Mouse (Mus musculus): ENCODE results near the gene Xrn1.
"Not testable (repeated sequence)": the region's sequence is repeated elsewhere in the genome, so short reads cannot be mapped to it uniquely, and the experiment has no call there.

The Xrn1 gene

DNA sequence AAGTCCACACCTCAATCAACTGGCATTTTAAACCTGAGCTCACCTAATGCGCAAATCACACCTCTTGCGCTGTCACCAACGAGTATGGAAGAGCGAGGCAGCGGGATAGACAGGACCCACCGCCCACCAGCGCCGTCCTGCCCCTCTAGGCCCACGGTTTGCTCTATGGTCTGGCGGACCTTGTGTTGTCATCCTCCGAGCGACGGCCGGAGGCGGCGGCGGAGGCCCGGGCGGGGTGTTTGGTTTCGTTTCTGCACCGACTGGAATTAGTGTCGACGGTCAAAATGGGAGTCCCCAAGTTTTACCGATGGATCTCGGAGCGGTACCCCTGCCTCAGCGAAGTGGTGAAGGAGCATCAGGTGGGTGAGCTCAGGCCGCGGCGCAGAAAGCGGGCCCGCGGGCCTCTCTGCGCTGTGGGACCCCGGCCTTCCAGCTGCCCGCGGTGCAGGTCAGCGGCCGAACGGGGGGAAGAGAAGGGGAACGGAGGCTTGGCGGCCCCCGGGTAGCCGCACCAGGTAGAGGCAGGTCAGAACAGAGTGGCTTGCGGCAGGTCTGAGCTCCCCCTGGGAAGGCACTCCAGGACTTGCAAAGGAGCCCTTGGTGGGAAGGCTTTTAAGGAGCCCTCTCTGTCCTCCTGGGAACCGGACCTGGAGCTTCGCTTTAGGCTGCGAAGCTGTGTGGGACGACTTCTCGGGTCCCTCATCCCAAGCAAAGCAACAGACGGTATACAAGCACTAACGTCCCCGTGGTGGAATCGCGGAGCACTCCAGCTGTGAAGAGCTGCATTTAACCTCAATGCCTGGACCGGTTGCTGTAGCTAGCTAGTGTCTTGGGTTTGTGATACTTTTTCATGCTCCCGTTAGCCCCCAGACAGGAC, at the start of gene Xrn1:
Gene Xrn1 (plus strand): TSS at position 176 of the 877 bp plus-strand sequence.
- DNase-seq (ENCODE audit: low spot score) = peak; percentile 93

DNA sequence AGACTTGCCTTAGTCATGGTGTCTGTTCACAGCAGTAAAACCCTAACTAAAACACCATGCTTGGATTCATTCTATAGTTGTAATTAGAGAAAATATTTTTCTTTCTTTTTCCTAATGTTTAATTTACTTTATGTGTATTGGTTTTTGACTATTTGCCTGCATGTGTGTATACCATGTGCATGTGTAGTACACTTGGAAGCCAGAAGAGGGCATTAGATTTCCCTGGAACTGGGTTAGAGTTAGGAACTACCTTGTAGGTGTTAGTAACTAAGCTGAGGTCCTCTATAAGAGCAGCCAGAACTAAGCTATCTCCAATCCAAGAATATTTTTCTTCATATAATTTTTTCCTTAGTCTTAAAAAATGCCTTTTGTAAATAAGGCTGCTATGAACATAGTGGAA, 21.7 kb upstream of the Xrn1 start:
- DNase-seq (ENCODE audit: low spot score) = no peak

DNA sequence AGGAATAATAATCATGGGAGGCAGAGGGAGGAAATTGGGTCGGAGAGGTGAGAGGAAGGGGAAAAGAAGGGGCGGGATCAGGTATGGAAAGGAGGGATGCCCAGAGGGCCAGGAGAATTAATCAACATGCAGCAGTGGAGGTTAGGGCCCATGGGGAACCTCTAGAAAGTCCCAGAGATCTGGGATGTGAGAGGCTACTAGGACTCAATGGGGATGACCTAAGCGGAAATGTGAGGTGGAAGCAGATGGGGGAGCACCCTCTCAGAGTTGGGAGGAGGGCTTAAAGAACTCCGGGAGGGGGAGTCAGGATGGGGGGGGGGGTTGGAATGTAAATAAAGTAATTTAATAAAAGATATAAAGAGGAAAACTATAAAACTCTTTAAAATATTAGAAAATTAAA, 902 bp upstream of the Xrn1 start:
- no peak for DNase-seq (ENCODE audit: low spot score)

DNA sequence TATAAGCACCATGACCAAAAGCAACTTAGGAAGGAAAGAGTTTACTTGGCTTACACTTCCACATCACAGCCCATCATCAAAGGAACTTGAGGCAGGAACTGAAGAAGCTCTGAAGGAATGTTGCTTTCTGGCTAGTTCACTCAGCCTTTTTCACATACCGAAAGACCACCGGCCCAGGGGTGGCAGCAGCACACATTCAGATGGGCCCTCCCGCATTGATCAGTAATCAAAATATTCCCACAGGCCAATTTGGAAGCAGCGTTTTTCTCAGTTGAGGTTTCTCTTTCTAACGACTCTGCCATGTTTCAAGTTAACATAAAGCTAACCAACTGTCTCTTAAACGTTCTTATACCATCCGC, 355 bp upstream of the Xrn1 start:
- peak; percentile 2 for DNase-seq (ENCODE audit: low spot score)

DNA sequence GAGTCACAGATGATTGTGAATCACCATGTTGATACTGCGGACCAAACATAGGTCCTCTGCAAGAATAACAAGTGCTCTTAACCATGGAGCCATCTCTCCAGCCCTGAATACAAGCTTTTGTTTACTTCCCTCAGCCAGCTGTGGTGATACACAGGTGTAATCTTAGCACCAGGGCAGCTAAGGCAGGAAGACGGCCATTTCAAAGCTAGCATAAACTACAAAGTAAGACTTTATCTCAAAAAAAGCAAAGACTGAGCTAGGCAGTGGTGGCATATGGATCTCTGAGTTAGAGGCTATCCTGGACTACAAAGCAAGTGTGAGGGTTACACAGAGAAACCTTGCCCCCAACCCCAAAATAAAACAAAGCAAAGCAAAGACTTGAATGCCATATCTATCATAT, 3.1 kb downstream of the Xrn1 start:
- DNase-seq (ENCODE audit: low spot score) = no peak

DNA sequence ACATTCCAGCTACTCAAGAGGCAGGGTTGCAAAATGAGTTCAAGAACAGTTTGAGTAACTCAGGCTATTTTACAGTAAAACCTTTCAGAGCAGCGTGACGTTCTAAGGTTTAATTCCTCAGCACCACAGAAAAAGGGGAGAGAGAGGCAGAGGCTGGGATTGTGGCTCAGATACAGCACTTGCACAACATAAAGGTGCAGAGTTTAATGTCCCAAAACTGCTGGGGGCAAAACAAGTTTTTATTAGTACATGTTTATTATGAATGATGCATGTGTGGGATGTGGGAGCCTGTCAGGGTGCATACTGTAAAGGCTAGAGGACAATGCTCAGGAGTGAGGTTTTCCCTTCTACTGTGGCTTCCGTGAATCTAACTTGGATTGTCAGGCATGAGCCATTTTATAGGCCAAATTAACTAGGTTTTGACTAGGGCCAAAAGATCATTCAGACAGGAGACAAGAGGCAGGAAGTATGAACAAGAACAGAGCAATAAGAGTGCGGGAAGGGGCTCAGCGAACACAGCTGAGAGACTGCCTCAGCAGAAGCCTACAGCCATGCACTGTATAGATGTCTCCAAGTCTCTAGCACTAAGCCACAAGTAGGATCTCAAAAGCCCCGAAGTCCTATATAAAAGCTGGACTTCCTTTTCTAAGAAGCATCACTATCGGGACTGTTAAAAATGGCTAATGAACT, 3.6 kb downstream of the Xrn1 start:
- no peak for DNase-seq (ENCODE audit: low spot score)

DNA sequence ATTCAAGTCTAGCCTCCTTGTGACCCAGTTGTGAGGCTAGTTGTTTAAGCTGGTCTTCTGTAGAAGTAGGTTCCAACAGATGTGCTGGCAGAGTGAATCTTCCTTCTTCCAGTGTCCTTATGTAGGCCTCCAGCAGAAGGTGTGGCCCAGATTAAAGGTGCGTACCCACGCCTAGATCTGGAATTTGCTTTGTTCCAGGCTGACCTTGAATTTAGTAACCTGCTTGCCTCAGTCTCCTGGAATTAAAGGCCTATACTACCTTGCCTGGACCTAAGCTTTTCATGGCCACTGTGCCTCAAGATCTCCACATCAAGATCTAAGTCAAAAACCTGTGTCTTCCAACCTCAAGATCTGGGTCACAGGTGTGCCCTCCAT, 4.2 kb downstream of the Xrn1 start:
- DNase-seq (ENCODE audit: low spot score) = not testable (repeated sequence)

DNA sequence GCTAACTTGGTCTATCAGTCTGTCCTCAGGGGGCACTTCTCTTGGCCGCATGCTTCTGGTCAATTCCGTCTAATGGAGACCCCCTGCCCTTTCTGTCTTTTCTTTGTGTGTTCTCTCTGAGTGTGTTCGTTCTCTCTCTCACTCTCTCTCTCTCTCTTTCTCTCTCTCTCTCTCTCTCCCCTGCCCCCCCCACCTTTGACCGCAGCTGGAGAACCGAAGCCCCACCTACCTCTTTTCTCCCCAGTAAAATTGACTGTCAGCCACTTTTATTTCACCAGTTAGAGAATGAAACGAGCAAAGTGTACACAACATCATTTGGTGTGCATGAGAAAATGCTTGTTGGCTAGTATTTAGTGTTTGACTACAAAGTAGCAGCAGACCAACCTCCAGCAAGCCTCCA, 4.7 kb downstream of the Xrn1 start:
- DNase-seq (ENCODE audit: low spot score) = no peak

DNA sequence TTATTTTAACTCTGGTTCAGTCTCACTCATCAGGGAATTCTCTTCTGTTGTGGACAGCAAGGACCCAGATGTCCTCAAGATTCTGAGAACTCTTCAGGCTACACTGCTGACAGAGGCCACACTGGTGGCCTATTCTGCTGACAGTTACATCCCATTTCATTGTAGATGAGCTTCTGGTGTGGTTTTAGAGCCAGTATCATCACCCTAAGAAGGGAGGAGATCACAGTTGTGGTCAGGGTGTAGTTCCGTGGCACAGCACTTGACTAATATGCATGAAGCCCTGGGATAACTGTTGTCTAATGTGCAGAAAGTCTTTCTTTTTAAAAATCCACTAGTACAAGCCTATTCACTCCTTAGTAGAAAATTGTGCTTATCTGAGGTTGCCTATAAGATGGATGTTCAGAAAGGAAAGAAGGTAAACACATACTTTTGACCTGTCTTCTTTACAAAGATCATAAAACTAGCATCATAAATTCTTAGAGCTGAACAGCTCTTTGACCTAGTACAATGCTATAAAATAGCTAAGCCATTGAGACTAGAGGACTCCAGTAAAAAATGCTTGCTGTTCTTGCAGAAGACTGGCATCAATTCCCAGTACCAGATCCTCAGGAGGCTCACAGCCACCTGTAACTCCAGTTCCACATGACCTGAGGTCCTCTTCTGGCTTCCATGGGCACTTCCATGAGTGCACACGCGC, 5.3 kb downstream of the Xrn1 start:
- DNase-seq (ENCODE audit: low spot score) = no peak

DNA sequence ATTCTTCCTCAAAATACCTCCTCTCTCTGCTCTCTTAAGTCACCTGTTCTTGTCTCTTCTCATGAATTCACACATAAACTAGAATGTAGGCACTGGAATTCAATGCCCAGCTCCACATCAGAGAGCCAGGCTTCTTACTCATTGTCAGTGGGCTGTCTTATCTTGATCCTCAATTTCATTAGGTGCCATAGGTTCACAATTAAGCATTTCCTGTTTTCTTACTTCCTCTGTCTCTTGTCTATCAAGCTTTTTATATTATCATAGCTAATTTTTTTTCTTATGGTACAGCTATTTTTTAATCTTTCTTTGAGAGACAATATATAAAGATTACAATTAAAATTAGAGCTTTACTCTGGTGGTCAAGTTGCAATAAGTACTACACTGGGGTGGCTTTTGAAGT, 6.5 kb downstream of the Xrn1 start:
- DNase-seq (ENCODE audit: low spot score) = no peak

DNA sequence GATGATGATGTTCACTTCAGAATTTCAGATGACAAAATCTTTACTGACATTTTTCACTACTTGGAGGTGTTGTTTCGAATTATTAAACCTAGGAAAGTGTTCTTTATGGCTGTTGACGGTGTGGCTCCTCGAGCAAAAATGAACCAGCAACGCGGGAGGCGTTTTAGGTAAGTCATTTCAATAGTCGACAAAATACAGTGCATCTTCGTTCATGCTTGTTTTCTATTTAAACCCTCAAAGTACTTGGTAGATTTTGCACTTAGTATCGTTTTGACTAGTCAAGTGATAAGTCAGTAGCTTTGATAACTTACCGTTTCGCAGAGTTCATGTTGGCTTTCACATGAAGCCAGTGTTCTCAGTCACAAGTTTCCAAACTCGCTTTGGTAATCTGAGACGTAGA, 9.5 kb downstream of the Xrn1 start:
- no peak for DNase-seq (ENCODE audit: low spot score)

DNA sequence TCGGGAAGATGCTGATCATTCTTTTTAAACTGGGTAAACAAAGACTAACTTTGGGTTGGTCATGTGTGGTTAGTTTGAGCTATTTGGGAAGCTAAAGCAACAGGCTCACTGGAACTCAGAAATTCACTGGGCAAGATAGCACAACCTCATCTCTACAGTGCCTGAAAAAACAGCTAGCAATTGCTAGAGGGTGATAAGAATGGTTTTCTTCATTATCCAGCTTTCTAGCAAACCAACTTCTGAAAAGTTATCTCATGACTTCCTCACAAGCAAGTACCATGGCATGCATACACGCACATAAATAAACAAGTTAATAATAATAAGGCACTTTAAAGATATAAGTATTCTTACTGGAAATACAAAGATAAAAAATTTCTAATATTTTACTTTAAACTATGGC, 23.7 kb downstream of the Xrn1 start:
- DNase-seq (ENCODE audit: low spot score) = no peak

DNA sequence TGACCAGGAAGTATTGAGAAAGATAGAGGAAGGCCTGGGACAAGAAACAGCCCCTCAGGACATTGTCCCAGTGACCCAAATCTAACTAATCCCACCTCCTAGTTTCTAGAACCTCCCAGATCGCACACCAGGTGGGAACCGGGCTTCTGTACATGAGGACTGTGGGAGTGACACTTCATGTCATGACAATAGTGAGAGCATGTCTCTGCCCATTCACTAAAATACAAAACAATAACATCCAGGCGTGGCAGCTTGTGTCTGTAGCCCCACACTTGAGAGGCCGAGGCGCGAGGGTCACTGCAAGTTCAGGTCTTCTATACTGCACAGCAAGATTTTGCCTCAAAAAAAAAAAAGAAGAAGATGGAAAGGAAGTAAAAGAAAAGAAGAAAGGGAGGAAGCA, 25.3 kb downstream of the Xrn1 start:
- no peak for DNase-seq (ENCODE audit: low spot score)

DNA sequence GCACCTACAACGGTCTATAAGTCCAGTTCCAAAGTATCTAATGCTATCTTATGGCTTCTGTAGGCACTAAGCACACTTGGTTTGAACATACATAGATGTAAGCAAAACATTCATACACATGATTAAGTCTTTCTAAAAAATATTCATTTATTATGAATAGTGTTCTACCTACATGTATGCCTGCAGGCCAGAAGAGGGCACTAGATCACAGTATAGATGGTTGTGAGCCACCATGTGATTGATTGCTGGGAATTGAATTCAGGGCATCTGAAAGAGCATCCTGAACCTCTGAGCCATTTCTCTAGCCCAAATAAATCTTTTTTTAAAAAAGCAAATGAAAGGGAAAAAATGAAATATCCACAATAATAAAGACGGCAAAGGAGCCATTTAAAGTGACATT, 37.7 kb downstream of the Xrn1 start:
- DNase-seq (ENCODE audit: low spot score) = no peak

DNA sequence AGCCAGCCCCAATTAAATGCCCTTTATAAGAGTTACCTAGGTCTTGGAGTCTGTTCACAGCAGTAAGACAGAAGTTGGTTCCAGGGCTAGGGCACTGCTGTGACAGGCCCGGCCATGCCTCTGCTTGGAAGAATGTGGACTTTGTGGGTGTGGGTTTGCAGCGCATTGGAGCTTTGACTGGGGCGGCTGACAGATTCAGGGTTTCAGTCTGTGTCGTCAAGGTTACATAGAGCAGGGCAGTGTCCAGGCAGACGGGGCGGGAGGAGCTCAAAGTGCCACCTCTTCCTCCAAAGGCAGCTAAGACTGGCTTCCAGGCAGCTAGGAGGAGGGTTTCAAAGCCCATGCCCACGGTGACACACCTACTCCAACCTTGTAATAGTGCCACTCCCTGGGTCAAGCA, 49.9 kb downstream of the Xrn1 start:
- DNase-seq (ENCODE audit: low spot score) = no peak

DNA sequence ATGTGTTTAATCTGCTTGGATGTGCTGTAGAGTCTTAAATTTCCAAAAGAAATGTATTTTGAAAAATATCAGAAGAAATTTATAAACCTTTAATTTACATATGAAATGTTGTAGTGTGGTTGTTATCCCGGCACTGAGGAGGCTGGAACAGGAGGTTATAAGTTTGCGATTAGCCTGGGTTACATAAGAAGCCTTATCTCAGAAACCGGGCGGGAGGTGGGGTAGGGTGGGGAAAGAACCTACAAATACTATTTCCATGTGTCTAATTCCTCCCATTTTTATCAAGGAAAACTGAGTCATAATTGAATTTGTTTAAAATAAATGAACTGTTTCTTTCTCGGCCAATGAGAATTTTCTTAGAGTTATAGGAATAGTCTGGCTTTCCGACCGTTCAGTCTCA, 56.1 kb downstream of the Xrn1 start:
- DNase-seq (ENCODE audit: low spot score) = no peak

DNA sequence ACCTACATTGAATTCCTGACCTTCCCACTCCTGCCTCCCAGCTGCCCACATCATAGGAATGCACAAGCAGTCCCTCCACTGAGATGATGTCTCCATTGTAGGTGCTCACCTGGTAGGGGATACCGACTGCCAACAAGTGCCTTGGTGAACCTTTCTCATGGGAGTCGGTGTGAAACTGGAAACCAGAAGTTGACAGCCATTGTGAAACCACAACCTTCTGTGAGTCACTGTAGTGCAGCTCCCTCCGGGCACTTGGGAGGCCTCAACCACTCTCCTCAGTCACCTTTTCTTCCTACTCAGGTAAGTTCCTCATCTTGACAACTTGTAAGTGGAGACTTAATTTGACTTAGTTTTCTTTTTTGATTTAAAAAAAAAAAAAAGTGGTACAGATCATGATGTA, 69.4 kb downstream of the Xrn1 start:
- DNase-seq (ENCODE audit: low spot score) = peak; percentile 3

DNA sequence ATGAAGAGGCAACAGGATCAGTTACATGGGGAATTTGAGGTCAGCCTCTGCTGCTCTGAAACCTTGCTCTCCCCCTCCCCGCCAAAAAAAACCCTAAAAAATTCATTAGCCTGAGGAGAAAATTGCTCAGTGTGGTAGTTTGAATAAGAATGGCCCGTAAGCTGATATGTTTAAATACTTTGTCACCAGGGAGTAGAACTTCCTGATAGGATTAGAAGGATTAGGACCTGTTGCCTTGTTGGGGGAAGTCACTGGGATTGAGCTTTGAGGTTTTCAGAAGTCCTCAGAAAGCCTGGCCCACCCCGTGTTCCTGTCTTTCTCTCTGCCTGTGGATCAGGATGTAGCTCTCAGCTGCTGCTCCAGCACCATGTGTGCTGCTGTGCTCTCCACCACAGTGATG, 73.4 kb downstream of the Xrn1 start:
- no peak for DNase-seq (ENCODE audit: low spot score)

DNA sequence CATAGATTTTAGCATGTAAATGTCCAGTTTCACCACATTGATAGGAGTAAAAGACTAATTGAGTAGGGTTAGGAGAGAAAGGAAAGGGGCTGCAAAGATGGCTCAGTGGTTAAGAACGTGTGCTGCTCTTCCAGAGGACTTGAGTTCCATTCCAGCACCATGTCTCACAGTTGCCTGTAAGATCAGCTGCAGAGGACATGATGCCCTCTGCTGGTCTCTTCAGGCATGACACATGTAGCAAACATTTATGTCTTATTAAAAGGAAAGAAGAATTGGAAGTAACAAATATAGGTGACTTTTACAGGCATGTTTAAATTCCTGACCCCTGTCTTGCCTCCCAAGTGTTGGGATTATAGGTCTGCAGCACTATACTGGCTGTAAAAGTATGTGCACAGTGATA, 74.3 kb downstream of the Xrn1 start:
- DNase-seq (ENCODE audit: low spot score) = peak; percentile 11

DNA sequence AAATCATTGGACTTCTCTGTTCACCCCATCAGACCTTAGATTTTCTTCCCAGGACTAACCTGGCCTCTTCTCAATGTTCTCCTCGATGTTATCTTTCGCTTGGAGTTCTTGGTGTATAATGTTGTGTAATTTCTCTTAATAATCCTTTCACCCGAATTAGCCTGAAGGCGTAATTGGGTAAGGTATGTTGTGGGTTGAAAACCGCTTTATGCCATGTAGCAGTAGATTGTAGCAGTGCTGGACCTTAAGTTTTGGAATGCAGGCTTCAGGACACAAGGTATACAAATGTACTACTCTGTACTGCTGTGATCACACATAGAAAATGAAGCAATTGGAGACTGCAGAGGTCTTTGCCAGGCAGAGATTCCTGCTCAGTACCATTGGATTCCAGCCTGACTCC, 75.3 kb downstream of the Xrn1 start:
- DNase-seq (ENCODE audit: low spot score) = no peak

DNA sequence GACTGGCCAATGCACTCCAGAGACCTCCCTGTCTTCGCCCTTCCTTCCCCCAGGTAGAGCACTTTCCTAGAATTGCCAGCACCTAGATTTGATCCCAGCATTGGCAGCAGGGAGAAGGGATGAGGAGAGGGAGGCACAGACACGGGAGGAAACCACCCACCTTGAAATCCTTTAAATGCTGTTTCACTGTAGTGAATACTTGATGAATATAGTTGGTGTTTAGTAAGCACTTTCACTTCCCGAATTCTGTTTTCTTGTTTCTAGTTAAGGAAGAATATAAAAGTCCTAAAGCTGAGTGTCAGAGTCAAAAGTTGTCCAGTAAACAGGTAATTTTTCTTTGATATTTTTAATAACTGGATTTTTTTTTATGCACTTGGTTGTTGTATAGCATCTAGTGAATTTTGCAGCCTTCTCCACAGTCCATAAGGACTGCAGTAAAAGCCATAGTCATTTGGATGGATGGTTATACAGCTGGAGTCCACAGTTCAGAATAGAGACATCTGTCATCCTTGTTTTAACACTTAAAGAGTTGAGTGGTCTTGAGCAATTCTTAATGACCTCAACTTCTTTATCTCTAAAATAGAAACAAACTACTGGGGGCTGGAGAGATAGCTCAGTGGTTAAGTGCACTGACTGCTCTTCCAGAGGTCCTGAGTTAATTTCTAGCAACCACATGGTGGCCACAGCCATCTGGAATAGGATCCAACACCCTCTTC, 81.0 kb downstream of the Xrn1 start:
- DNase-seq (ENCODE audit: low spot score) = no peak

DNA sequence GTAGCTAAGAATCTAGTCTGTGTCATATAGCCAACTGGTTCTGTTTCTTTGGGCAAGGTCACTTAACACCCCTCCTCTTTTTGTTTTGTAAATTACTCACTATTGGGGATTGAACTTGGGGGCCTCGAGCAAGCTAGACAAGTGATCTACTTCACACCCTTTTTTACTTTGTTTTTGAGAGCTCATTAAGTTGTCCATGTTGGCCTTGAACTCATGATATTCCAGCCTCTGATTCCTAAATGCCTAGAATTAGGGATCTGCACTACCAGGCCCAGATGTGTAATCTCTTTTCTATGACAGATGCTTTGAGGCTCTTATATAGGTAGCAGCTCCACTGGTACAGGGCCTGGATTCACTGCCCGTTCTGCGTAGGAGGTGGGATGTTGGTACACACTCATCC, 89.7 kb downstream of the Xrn1 start:
- DNase-seq (ENCODE audit: low spot score) = no peak

DNA sequence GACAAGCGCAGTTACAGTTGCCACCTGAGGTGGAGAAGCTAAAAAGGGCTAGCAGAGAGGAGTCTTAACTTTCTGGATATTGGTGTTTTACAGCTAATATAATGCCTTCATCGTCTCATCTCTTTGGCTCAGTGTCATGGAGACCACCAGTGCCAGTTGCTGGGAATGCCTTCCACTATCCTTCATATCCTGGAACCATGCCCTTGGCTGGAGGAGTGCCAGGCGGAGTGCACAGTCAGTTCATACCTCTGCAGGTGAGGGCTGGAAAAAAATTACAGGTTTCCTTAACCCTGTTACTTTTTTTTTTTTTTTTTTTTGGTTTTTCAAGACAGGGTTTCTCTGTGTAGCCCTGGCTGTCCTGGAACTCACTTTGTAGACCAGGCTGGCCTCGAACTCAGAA, 96.9 kb downstream of the Xrn1 start:
- no peak for DNase-seq (ENCODE audit: low spot score)

Measured in lung, postnatal 25 days (tissue).